Mouse (Mus musculus) lung, adult 2 months (tissue): ENCODE results near the gene Pcnx. TPM values are rescaled to one million over a fixed set of nuclear protein-coding genes. Genes with fewer than 3 reads are reported as not detected.
A peak's percentile ranks its signal among the peaks of the same experiment; 100 is the strongest.
"Not testable (repeated sequence)": the region's sequence is repeated elsewhere in the genome, so short reads cannot be mapped to it uniquely, and the experiment has no call there.

Experiments used
- DNase-seq: peaks from one replicate; pipeline ENCODE4 v3.0.0; 2022
- H3K4me1 ChIP-seq: fragments of 200-500 bp; 2 replicates; pipeline ENCODE4 v1.6.1; 2011; ENCODE audit warnings: low read length; ENCODE audit not compliant: control insufficient read depth, insufficient read depth
- H3K4me3 ChIP-seq: fragments of 200-500 bp; replicated peaks from 2 replicates; pipeline ENCODE3; 2011; ENCODE audit warnings: low read depth, mild to moderate bottlenecking, control low read depth, low read length; ENCODE audit errors: extremely low read depth
- CTCF ChIP-seq: fragments of 200-500 bp; IDR thresholded peaks from 2 replicates; pipeline ENCODE4 v1.5.1; 2011; ENCODE audit warnings: mild to moderate bottlenecking, low read length, control low read depth; ENCODE audit not compliant: insufficient read depth
- POLR2A ChIP-seq: fragments of 200-500 bp; IDR thresholded peaks from 2 replicates; pipeline ENCODE4 v1.6.1; 2011; ENCODE audit warnings: low read depth, mild to moderate bottlenecking, control low read depth, low read length, borderline replicate concordance; ENCODE audit errors: extremely low read depth
- WGBS: fragments of 180-500 bp; shearing (Covaris S2); methylation state at CpG from one replicate; pipeline ENCODE4 v1.1.7; 2018; 5-methylcytosine and 5-hydroxymethylcytosine counted together
- polyA plus RNA-seq: library from polyadenylated mRNA; depleted of rRNA; stranded (reverse); fragments of >200 nt; gene quantifications from 2 replicates; pipeline ENCODE4 v1.2.3, GENCODE M21; 2012

Pcnx gene
- polyA plus RNA-seq, 1 experiment: 66.8 TPM

- peak; percentile 31 for DNase-seq
- H3K4me3 ChIP-seq: no peak overlapping the region
- TF ChIP-seq CTCF (0 out of 2 replicates have a peak, but pooled peaks have one; percentile 3), POLR2A (no peak)
- peaks cover 6% of the 10 kb centered on the region; the same call in 1 of the 2 replicates for H3K4me1 ChIP-seq
- WGBS: 32% methylated on average over 2 of the region's 2 CpGs
Measured at GRCm38 (mm10) chr12:81974806-81975205, 115.0 kb downstream of the Pcnx start.

- DNase-seq: no peak
- Histone ChIP-seq H3K4me1 (no peaks in the 10 kb centered on the region; the same call in 1 of the 2 replicates), H3K4me3 (no peak overlapping the region)
- TF ChIP-seq POLR2A: no peak
- 0 out of 2 replicates have a peak, but pooled peaks have one; percentile 11 for TF ChIP-seq CTCF
- WGBS: 56% methylated on average over 4 of the region's 4 CpGs
Measured at GRCm38 (mm10) chr12:81977346-81977745, 117.5 kb downstream of the Pcnx start.

GRCm38 (mm10) chr12:81979312-81979711, 119.5 kb downstream of the Pcnx start:
- no peak for DNase-seq
- no peak for TF ChIP-seq CTCF
- TF ChIP-seq POLR2A: no peak
- H3K4me1 ChIP-seq: no peaks in the 10 kb centered on the region; the same call in 1 of the 2 replicates
- 78% methylated on average over 2 of the region's 2 CpGs for WGBS
- no peak overlapping the region for H3K4me3 ChIP-seq

GRCm38 (mm10) chr12:81992106-81992505, 132.3 kb downstream of the Pcnx start:
- Histone ChIP-seq H3K4me1 (no peaks in the 10 kb centered on the region), H3K4me3 (no peak overlapping the region)
- no peak for TF ChIP-seq CTCF
- TF ChIP-seq POLR2A: no peak
- no peak for DNase-seq
- 86% methylated on average over 4 of the region's 4 CpGs for WGBS

GRCm38 (mm10) chr12:81992996-81993395, 133.2 kb downstream of the Pcnx start:
- WGBS: 71% methylated on average over 6 of the region's 6 CpGs
- TF ChIP-seq CTCF: no peak
- no peak for TF ChIP-seq POLR2A
- Histone ChIP-seq H3K4me3 (no peak overlapping the region), H3K4me1 (no peaks in the 10 kb centered on the region)
- no peak for DNase-seq

GRCm38 (mm10) chr12:81994911-81995667, 135.3 kb downstream of the Pcnx start:
- DNase-seq: no peak
- no peaks in the 10 kb centered on the region for H3K4me1 ChIP-seq
- TF ChIP-seq CTCF: no peak
- TF ChIP-seq POLR2A: no peak
- 73% methylated on average over 20 of the region's 20 CpGs for WGBS
- no peak overlapping the region for H3K4me3 ChIP-seq

- WGBS: 73% methylated on average over 14 of the region's 14 CpGs
- no peak for TF ChIP-seq POLR2A
- TF ChIP-seq CTCF: no peak
- H3K4me1 ChIP-seq: no peaks in the 10 kb centered on the region
Measured at GRCm38 (mm10) chr12:81996679-81997362, 137.0 kb downstream of the Pcnx start.

GRCm38 (mm10) chr12:81997497-81997896, 137.7 kb downstream of the Pcnx start:
- DNase-seq: no peak
- TF ChIP-seq POLR2A: no peak
- no peak for TF ChIP-seq CTCF

More at GRCm38 (mm10) chr12:81996679-81997362, 137.0 kb downstream of the Pcnx start:
- DNase-seq: no peak
- H3K4me3 ChIP-seq: no peak overlapping the region

GRCm38 (mm10) chr12:82002697-82003096, 142.9 kb downstream of the Pcnx start:
- not testable (repeated sequence) for DNase-seq, H3K4me3 ChIP-seq, H3K4me1 ChIP-seq
- WGBS: no CpG with 5 or more reads among the region's 6 CpGs

More at GRCm38 (mm10) chr12:81997497-81997896, 137.7 kb downstream of the Pcnx start:
- Histone ChIP-seq H3K4me3 (no peak overlapping the region), H3K4me1 (no peaks in the 10 kb centered on the region)
- WGBS: 26% methylated on average over 3 of the region's 3 CpGs

- not testable (repeated sequence) for H3K4me1 ChIP-seq, DNase-seq, H3K4me3 ChIP-seq
- no CpG with 5 or more reads among the region's 6 CpGs for WGBS
Measured at GRCm38 (mm10) chr12:82025901-82026633, 166.2 kb downstream of the Pcnx start.

GRCm38 (mm10) chr12:82033524-82033923, 173.7 kb downstream of the Pcnx start:
- WGBS: no CpG with 5 or more reads among the region's 6 CpGs
- not testable (repeated sequence) for H3K4me3 ChIP-seq, DNase-seq, H3K4me1 ChIP-seq

GRCm38 (mm10) chr12:82033973-82034372, 174.2 kb downstream of the Pcnx start:
- not testable (repeated sequence) for H3K4me3 ChIP-seq, H3K4me1 ChIP-seq, DNase-seq
- no CpG with 5 or more reads among the region's 6 CpGs for WGBS

GRCm38 (mm10) chr12:82044078-82044477, 184.3 kb downstream of the Pcnx start:
- not testable (repeated sequence) for H3K4me1 ChIP-seq, DNase-seq
- no CpG with 5 or more reads among the region's 4 CpGs for WGBS

More at GRCm38 (mm10) chr12:82044078-82044477, 184.3 kb downstream of the Pcnx start:
- H3K4me3 ChIP-seq: not testable (repeated sequence)
